Mouse (Mus musculus): Measurements from ENCODE around the gene Mprip.
A peak's percentile ranks its signal among the peaks of the same experiment; 100 is the strongest.
"Not testable (repeated sequence)": the region's sequence is repeated elsewhere in the genome, so short reads cannot be mapped to it uniquely, and the experiment has no call there.

The Mprip gene

GRCm38 (mm10) chr11:59715424-59715840 lies 54.3 kb downstream of the Mprip start:
- no peak for DNase-seq (ENCODE audit: low read depth, low spot score)

GRCm38 (mm10) chr11:59717801-59718291 lies 56.7 kb downstream of the Mprip start:
- no peak for DNase-seq (ENCODE audit: low read depth, low spot score)

GRCm38 (mm10) chr11:59719185-59719584 lies 58.1 kb downstream of the Mprip start:
- DNase-seq (ENCODE audit: low read depth, low spot score): no peak

GRCm38 (mm10) chr11:59721385-59721784 lies 60.3 kb downstream of the Mprip start:
- no peak for DNase-seq (ENCODE audit: low read depth, low spot score)

- no peak for DNase-seq (ENCODE audit: low read depth, low spot score)
Observed at GRCm38 (mm10) chr11:59727204-59727603, 66.1 kb downstream of the Mprip start.

GRCm38 (mm10) chr11:59731821-59732220 lies 70.7 kb downstream of the Mprip start:
- no peak for DNase-seq (ENCODE audit: low read depth, low spot score)

GRCm38 (mm10) chr11:59732407-59733066 lies 71.4 kb downstream of the Mprip start:
- peak; percentile 20 for DNase-seq (ENCODE audit: low read depth, low spot score)

GRCm38 (mm10) chr11:59733600-59733999 lies 72.5 kb downstream of the Mprip start:
- DNase-seq (ENCODE audit: low read depth, low spot score): not testable (repeated sequence)

- DNase-seq (ENCODE audit: low read depth, low spot score): no peak
Observed at GRCm38 (mm10) chr11:59734335-59734734, 73.2 kb downstream of the Mprip start.

- DNase-seq (ENCODE audit: low read depth, low spot score): not testable (repeated sequence)
Observed at GRCm38 (mm10) chr11:59735938-59736337, 74.8 kb downstream of the Mprip start.

- DNase-seq (ENCODE audit: low read depth, low spot score): no peak
Observed at GRCm38 (mm10) chr11:59737250-59737649, 76.1 kb downstream of the Mprip start.

GRCm38 (mm10) chr11:59739996-59740395 lies 78.9 kb downstream of the Mprip start:
- DNase-seq (ENCODE audit: low read depth, low spot score): peak; percentile 76

- no peak for DNase-seq (ENCODE audit: low read depth, low spot score)
Observed at GRCm38 (mm10) chr11:59741915-59742314, 80.8 kb downstream of the Mprip start.

GRCm38 (mm10) chr11:59743307-59743706 lies 82.2 kb downstream of the Mprip start:
- no peak for DNase-seq (ENCODE audit: low read depth, low spot score)

- DNase-seq (ENCODE audit: low read depth, low spot score): no peak
Observed at GRCm38 (mm10) chr11:59743712-59744111, 82.6 kb downstream of the Mprip start.

- DNase-seq (ENCODE audit: low read depth, low spot score): no peak
Observed at GRCm38 (mm10) chr11:59744374-59744773, 83.3 kb downstream of the Mprip start.

GRCm38 (mm10) chr11:59745851-59746250 lies 84.7 kb downstream of the Mprip start:
- DNase-seq (ENCODE audit: low read depth, low spot score): peak; percentile 44

- DNase-seq (ENCODE audit: low read depth, low spot score): peak; percentile 71
Observed at GRCm38 (mm10) chr11:59746614-59747013, 85.5 kb downstream of the Mprip start.

GRCm38 (mm10) chr11:59749050-59749449 lies 87.9 kb downstream of the Mprip start:
- DNase-seq (ENCODE audit: low read depth, low spot score): no peak

GRCm38 (mm10) chr11:59754504-59754903 lies 93.4 kb downstream of the Mprip start:
- no peak for DNase-seq (ENCODE audit: low read depth, low spot score)

GRCm38 (mm10) chr11:59756351-59756750 lies 95.2 kb downstream of the Mprip start:
- no peak for DNase-seq (ENCODE audit: low read depth, low spot score)

GRCm38 (mm10) chr11:59758191-59758985 lies 97.3 kb downstream of the Mprip start:
- DNase-seq (ENCODE audit: low read depth, low spot score): no peak

GRCm38 (mm10) chr11:59759178-59759577 lies 98.1 kb downstream of the Mprip start:
- DNase-seq (ENCODE audit: low read depth, low spot score): no peak
